Mouse (Mus musculus): ENCODE measurements around the gene Cryzl2.

DNA sequence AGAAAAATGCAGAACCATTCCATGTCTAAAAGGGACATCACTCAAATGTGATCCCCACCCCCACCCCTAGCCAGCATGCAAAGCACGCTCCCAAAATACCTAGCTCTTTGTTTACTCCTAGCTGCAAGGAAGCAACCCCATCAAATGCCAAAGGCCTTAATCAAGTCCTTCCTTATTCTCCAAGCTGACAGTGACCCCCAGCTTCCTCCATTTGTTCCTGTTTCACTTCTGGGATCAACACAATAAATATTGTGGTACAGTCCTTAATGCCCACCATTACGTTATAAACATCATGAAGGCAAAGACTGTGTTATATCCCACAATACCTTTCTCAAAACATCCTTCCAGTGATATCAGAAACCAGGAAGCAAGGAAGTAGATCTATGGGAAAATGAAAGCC, 41.7 kb upstream of the Cryzl2 start:
- TF ChIP-seq CTCF (IDR thresholded peaks at IDR 0.05; ENCODE audit: low read depth) (no peak), EP300 (IDR thresholded peaks at IDR 0.05; ENCODE audit: low read depth) (no peak)

Measured in liver, postnatal 0 days (tissue).